Mouse (Mus musculus) gastrocnemius, postnatal 4 days (tissue): ENCODE data around the gene Olfr770. TPM values are rescaled to one million over a fixed set of nuclear protein-coding genes. Genes with fewer than 3 reads are reported as not detected.
"Not testable (repeated sequence)": the region's sequence is repeated elsewhere in the genome, so short reads cannot be mapped to it uniquely, and the experiment has no call there.

Source experiments
- DNase-seq, 2 experiments: peaks; one replicate each; pipeline ENCODE4 v3.0.0; 2021 to 2022; ENCODE audit warnings: low spot score in 2 of 2, mixed read lengths in 2 of 2
- long read RNA-seq, 2 experiments: library from polyadenylated mRNA; stranded (forward); transcript quantifications; one replicate each; pipeline ENCODE4 v2.0.0; 2021
- total RNA-seq, 2 experiments: library from RNA; stranded (reverse); gene quantifications; 2 replicates each; pipeline ENCODE4 v1.2.3; 2021

Gene Olfr770
- not detected for total RNA-seq
- long read RNA-seq, experiment 1 = 0 reads
- long read RNA-seq, experiment 2 = 0 reads

DNA sequence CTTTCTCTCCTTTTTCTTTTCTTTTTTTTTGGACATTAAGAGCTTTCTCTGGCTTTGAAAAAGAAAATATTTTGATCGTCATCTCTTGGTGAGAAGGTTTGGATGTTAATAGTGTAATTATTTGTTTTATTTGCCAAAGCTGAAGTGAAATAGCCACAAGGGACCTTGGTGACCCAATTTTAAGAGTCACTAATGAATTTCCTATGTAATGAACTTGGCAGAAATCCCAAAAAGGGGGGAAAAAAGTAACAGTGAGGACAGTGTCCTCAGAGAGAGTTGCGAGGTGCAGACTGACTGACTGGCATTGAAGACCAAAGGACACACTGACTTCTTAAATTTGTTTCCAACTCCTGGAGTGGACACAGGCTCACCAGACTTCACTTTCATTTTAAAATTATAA, at the start of gene Olfr770:
TSS of gene Olfr770 (minus strand) at position 101 of the 400 bp plus-strand sequence.
- no peak for DNase-seq

GRCm38 (mm10) chr10:129187319-129187718, 48.5 kb upstream of the Olfr770 start, which contains the start of gene Olfr773:
Gene Olfr773 (minus strand): TSS chr10:129187419.
- DNase-seq = not testable (repeated sequence)

GRCm38 (mm10) chr10:129177821-129178220, 39.0 kb upstream of the Olfr770 start, which contains the start of gene Olfr772:
Gene Olfr772 (minus strand): TSS chr10:129177921.
- DNase-seq = not testable (repeated sequence)

GRCm38 (mm10) chr10:129164651-129165050, 25.9 kb upstream of the Olfr770 start, which contains the start of gene Olfr771:
Gene Olfr771 (minus strand): TSS chr10:129164751.
- DNase-seq = no peak

- no peak for DNase-seq
Measured at GRCm38 (mm10) chr10:129117761-129118160, 21.0 kb downstream of the Olfr770 start, which contains the start of gene Olfr769. Gene Olfr769 (minus strand): TSS chr10:129117861.

DNA sequence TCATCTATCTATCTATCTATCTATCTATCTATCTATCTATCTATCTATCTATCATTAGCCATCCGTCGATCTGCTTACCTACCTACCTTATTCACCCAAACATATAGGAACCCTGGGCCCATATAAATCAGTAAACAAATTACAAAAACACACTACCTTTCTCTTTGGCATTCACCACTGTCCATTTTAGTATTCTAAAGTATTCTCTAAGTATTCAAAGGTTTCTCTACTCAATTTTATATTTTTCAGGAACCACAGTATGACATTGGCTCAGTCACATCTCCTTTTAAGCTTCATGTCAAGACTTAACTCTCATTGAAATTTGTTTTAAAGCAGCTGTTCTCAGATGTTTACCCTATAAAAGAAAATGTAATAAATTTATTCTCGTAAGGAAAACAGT, 23.7 kb downstream of the Olfr770 start:
- DNase-seq = no peak

- DNase-seq = no peak
Measured at GRCm38 (mm10) chr10:129101231-129101630, 37.6 kb downstream of the Olfr770 start.

DNA sequence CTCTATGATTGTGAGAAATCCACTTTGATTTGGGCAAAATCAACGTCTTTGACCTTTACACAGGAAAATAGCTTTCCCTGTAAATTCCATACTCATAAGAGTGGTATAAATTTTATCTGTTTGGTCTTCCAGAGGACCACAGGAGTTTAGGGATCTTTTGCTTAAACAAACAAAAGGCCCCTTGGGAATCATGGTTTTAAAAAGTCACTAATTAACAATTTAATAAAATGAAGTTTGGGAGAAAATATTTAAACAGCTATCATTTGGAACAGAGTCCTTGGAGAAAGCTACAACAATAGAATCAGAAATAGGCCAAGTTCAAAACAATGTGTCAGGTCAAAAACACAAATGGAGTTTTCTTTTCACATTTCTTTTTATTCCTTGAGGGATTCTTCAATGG, 39.5 kb downstream of the Olfr770 start, which contains the start of gene Olfr768:
TSS of gene Olfr768 (minus strand) at position 101 of the 400 bp plus-strand sequence.
- DNase-seq = no peak

DNA sequence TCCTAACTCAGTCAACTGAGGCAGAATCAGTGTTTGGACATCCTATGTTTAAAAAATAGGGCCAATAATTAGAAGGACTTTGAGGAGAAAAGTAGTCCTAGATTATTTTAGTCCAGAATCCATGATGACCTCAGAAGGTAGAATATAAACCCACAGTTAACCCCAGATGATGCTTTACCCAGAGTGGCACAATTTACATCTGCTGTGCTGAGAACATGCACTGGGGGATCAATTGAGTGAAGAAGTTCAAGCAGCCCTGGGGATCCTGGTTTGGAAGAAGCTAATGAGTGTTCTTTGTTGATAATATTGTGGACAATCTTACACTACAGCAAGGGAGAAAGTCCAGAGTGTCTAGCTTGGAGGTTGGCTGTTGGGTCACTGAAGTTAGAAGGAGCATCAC, 56.0 kb downstream of the Olfr770 start, which contains the start of gene Olfr767:
TSS of gene Olfr767 (minus strand) at position 101 of the 400 bp plus-strand sequence.
- DNase-seq = not testable (repeated sequence)

Other genes with a start within 250 kb of the Olfr770 start
- gene Gdf11, start 247.3 kb downstream of the Olfr770 start, total RNA-seq = 1 to 10 TPM; 7.5 to 8.3 TPM
- gene Cd63, start 238.0 kb downstream of the Olfr770 start, total RNA-seq = 100 to 1,000 TPM; 311 to 352 TPM
- gene Rdh5, start 216.1 kb downstream of the Olfr770 start, total RNA-seq = 10 to 100 TPM; 11.7 to 12.1 TPM
- 100 to 1,000 TPM; 218 to 231 TPM for gene Bloc1s1, start 215.0 kb downstream of the Olfr770 start, total RNA-seq
- gene Itga7, start 205.2 kb downstream of the Olfr770 start, total RNA-seq = 100 to 1,000 TPM; 148 to 157 TPM
- under 1 TPM in 1 of 2 experiments, not detected in 1; 0.73 TPM for gene Mettl7b, start 178.0 kb downstream of the Olfr770 start, total RNA-seq
- not detected for gene Olfr9, start 149.6 kb downstream of the Olfr770 start, total RNA-seq
- gene Olfr763, start 128.2 kb downstream of the Olfr770 start, total RNA-seq = not detected
- not detected for gene Olfr764-ps1, start 99.1 kb downstream of the Olfr770 start, total RNA-seq
- not detected for gene Olfr765, start 89.0 kb downstream of the Olfr770 start, total RNA-seq
- not detected for gene Olfr766-ps1, start 70.0 kb downstream of the Olfr770 start, total RNA-seq
- gene Olfr767, start 56.1 kb downstream of the Olfr770 start, total RNA-seq = not detected
- not detected for gene Olfr768, start 39.6 kb downstream of the Olfr770 start, total RNA-seq
- gene Olfr769, start 21.1 kb downstream of the Olfr770 start, total RNA-seq = not detected
- not detected for gene Olfr771, start 25.8 kb upstream of the Olfr770 start, total RNA-seq
- not detected for gene Olfr772, start 38.9 kb upstream of the Olfr770 start, total RNA-seq
- not detected for gene Olfr773, start 48.4 kb upstream of the Olfr770 start, total RNA-seq
- not detected for gene Olfr774, start 97.2 kb upstream of the Olfr770 start, total RNA-seq
- not detected for gene Olfr775, start 109.4 kb upstream of the Olfr770 start, total RNA-seq
- gene Olfr776, start 120.1 kb upstream of the Olfr770 start, total RNA-seq = not detected
- gene Olfr777, start 132.5 kb upstream of the Olfr770 start, total RNA-seq = not detected
- not detected for gene Olfr780, start 179.1 kb upstream of the Olfr770 start, total RNA-seq
- gene Olfr781, start 189.9 kb upstream of the Olfr770 start, total RNA-seq = not detected
- gene Olfr782, start 209.9 kb upstream of the Olfr770 start, total RNA-seq = not detected
- gene Olfr784, start 245.1 kb upstream of the Olfr770 start, total RNA-seq = under 1 TPM in 1 of 2 experiments, not detected in 1; 0.07 TPM